Mouse (Mus musculus) ES-Bruce4 (cell line): Measurements from ENCODE around the gene Nelfcd.

Experiments used
- CTCF ChIP-seq: IDR thresholded peaks from one replicate; pipeline ENCODE4 v1.8.1; 2011; ENCODE audit warnings: low read depth, low read length
- POLR2A ChIP-seq: IDR thresholded peaks from one replicate; pipeline ENCODE4 v1.8.1; 2011; ENCODE audit warnings: low read length; ENCODE audit not compliant: insufficient read depth

DNA sequence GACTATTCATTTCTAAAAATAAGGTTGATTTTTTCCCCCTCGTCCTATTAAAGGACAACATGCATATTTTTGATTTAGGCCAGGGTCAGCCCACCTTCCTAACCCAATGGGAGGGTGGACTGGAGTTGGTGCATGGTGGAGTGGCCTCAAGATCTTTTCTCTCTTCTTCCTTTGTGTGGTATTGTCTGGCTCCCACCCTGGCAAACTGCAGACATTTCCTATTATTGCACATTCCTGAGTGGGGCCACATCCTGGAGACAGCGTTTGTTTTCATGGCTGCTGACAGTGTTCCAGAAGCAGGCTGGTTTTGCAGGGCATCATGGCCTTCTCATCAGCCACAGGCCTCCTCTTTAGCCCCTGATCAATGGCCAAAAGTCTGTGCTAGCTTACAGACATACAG lies 27.4 kb downstream of the Nelfcd start:
- TF ChIP-seq POLR2A (no peak), CTCF (no peak)
